Mouse (Mus musculus): Measurements from ENCODE around the gene Adgrb3.
"Not testable (repeated sequence)": the region's sequence is repeated elsewhere in the genome, so short reads cannot be mapped to it uniquely, and the experiment has no call there.

The Adgrb3 gene

GRCm38 (mm10) chr1:25085616-25086372 is 743.7 kb downstream of the Adgrb3 start:
- DNase-seq = peak; percentile 22

- peak; percentile 16 for DNase-seq
Observed at GRCm38 (mm10) chr1:25082377-25082776, 747.1 kb downstream of the Adgrb3 start.

GRCm38 (mm10) chr1:25081265-25081849 is 748.1 kb downstream of the Adgrb3 start:
- no peak for DNase-seq

- no peak for DNase-seq
Observed at GRCm38 (mm10) chr1:25079395-25079794, 750.1 kb downstream of the Adgrb3 start.

GRCm38 (mm10) chr1:25075952-25076351 is 753.6 kb downstream of the Adgrb3 start:
- DNase-seq = no peak

GRCm38 (mm10) chr1:25063964-25064363 is 765.5 kb downstream of the Adgrb3 start:
- no peak for DNase-seq

GRCm38 (mm10) chr1:25060935-25061334 is 768.6 kb downstream of the Adgrb3 start:
- DNase-seq = no peak

- DNase-seq = no peak
Observed at GRCm38 (mm10) chr1:25060191-25060590, 769.3 kb downstream of the Adgrb3 start.

GRCm38 (mm10) chr1:25057656-25058055 is 771.9 kb downstream of the Adgrb3 start:
- no peak for DNase-seq

GRCm38 (mm10) chr1:25057212-25057611 is 772.3 kb downstream of the Adgrb3 start:
- no peak for DNase-seq

- no peak for DNase-seq
Observed at GRCm38 (mm10) chr1:25042091-25042490, 787.4 kb downstream of the Adgrb3 start.

- DNase-seq = no peak
Observed at GRCm38 (mm10) chr1:25034161-25034560, 795.3 kb downstream of the Adgrb3 start.

GRCm38 (mm10) chr1:25033155-25034095 is 796.1 kb downstream of the Adgrb3 start:
- DNase-seq = peak; percentile 41

- DNase-seq = no peak
Observed at GRCm38 (mm10) chr1:25023156-25023555, 806.4 kb downstream of the Adgrb3 start.

- not testable (repeated sequence) for DNase-seq
Observed at GRCm38 (mm10) chr1:25017851-25018250, 811.7 kb downstream of the Adgrb3 start.

All from embryo, embryonic 11 days (tissue).